Mouse (Mus musculus) urinary bladder, postnatal 14 days (tissue): Measurements from ENCODE around the gene 6430628N08Rik.

Source experiments
- DNase-seq: peaks from one replicate; pipeline ENCODE4 v3.0.0; 2021; ENCODE audit warnings: low spot score

Gene 6430628N08Rik

GRCm38 (mm10) chr4:115890553-115890952, at the start of gene 6430628N08Rik:
Gene 6430628N08Rik, plus strand, starts transcription at chr4:115890665.
- DNase-seq: no peak

- no peak for DNase-seq
These were observed 49.6 kb upstream of the 6430628N08Rik start for GRCm38 (mm10) chr4:115840842-115841241.

- no peak for DNase-seq
These were observed 43.8 kb upstream of the 6430628N08Rik start for GRCm38 (mm10) chr4:115846656-115847055.

GRCm38 (mm10) chr4:115847377-115847776, 43.1 kb upstream of the 6430628N08Rik start:
- DNase-seq: no peak

- no peak for DNase-seq
These were observed 42.4 kb upstream of the 6430628N08Rik start for GRCm38 (mm10) chr4:115848083-115848482.

- no peak for DNase-seq
These were observed 41.3 kb upstream of the 6430628N08Rik start for GRCm38 (mm10) chr4:115848990-115849677.

- no peak for DNase-seq
These were observed 40.4 kb upstream of the 6430628N08Rik start for GRCm38 (mm10) chr4:115850111-115850510.

- no peak for DNase-seq
These were observed 39.8 kb upstream of the 6430628N08Rik start for GRCm38 (mm10) chr4:115850631-115851030.

GRCm38 (mm10) chr4:115851569-115851968, 38.9 kb upstream of the 6430628N08Rik start:
- no peak for DNase-seq

- no peak for DNase-seq
These were observed 35.4 kb upstream of the 6430628N08Rik start for GRCm38 (mm10) chr4:115855100-115855499.

- DNase-seq: no peak
These were observed 34.9 kb upstream of the 6430628N08Rik start for GRCm38 (mm10) chr4:115855609-115856008.

GRCm38 (mm10) chr4:115856282-115856681, 34.2 kb upstream of the 6430628N08Rik start:
- DNase-seq: no peak

- no peak for DNase-seq
These were observed 33.1 kb upstream of the 6430628N08Rik start for GRCm38 (mm10) chr4:115857293-115857883.

- no peak for DNase-seq
These were observed 27.1 kb upstream of the 6430628N08Rik start for GRCm38 (mm10) chr4:115863352-115863751.

- DNase-seq: no peak
These were observed 26.6 kb upstream of the 6430628N08Rik start for GRCm38 (mm10) chr4:115863880-115864279.

- no peak for DNase-seq
These were observed 20.8 kb upstream of the 6430628N08Rik start for GRCm38 (mm10) chr4:115869512-115870210.

- no peak for DNase-seq
These were observed 17.2 kb upstream of the 6430628N08Rik start for GRCm38 (mm10) chr4:115873231-115873630.

GRCm38 (mm10) chr4:115878216-115878678, 12.2 kb upstream of the 6430628N08Rik start:
- no peak for DNase-seq

GRCm38 (mm10) chr4:115878828-115879227, 11.6 kb upstream of the 6430628N08Rik start:
- no peak for DNase-seq

GRCm38 (mm10) chr4:115881183-115881582, 9.3 kb upstream of the 6430628N08Rik start:
- no peak for DNase-seq

- no peak for DNase-seq
These were observed 8.3 kb upstream of the 6430628N08Rik start for GRCm38 (mm10) chr4:115882195-115882594.

- no peak for DNase-seq
These were observed 6.4 kb upstream of the 6430628N08Rik start, which contains the start of gene Kncn for GRCm38 (mm10) chr4:115884022-115884421. Gene Kncn, plus strand, starts transcription at chr4:115884400.

- DNase-seq: no peak
These were observed 4.6 kb upstream of the 6430628N08Rik start for GRCm38 (mm10) chr4:115885846-115886245.
